Mouse (Mus musculus) testis, adult 2 months (tissue): ENCODE measurements around the gene Trio. TPM values are rescaled to one million over a fixed set of nuclear protein-coding genes. Genes with fewer than 3 reads are reported as not detected.

Experiments used
- H3K27ac ChIP-seq: fragments of 200-500 bp; 2 replicates; pipeline ENCODE4 v1.5.1; 2012; ENCODE audit warnings: low read depth, low read length; ENCODE audit not compliant: control insufficient read depth, insufficient read depth
- H3K27me3 ChIP-seq: fragments of 200-500 bp; 2 replicates; pipeline ENCODE4 v1.6.1; 2012; ENCODE audit warnings: mild to moderate bottlenecking, low read length, moderate library complexity; ENCODE audit not compliant: control insufficient read depth, insufficient read depth
- H3K36me3 ChIP-seq: fragments of 200-500 bp; 2 replicates; pipeline ENCODE4 v1.6.1; 2012; ENCODE audit warnings: mild to moderate bottlenecking, low read length; ENCODE audit not compliant: control insufficient read depth, insufficient read depth
- H3K4me1 ChIP-seq: fragments of 200-500 bp; 2 replicates; pipeline ENCODE4 v1.6.1; 2012; ENCODE audit warnings: low read length; ENCODE audit not compliant: control insufficient read depth, insufficient read depth
- H3K4me3 ChIP-seq: fragments of 200-500 bp; 2 replicates; pipeline ENCODE4 v1.5.1; 2012; ENCODE audit warnings: low read depth, mild to moderate bottlenecking, low read length, moderate library complexity, mixed read lengths; ENCODE audit not compliant: control insufficient read depth
- CTCF ChIP-seq: fragments of 200-500 bp; IDR thresholded peaks from 2 replicates; pipeline ENCODE4 v1.5.1; 2012; ENCODE audit warnings: low read depth, mild to moderate bottlenecking, inconsistent platforms, low read length, moderate library complexity; ENCODE audit not compliant: control insufficient read depth, insufficient read depth, insufficient replicate concordance
- POLR2A ChIP-seq: fragments of 200-500 bp; IDR thresholded peaks from 2 replicates; pipeline ENCODE4 v1.6.1; 2012; ENCODE audit warnings: low read depth, mild to moderate bottlenecking, inconsistent platforms, low read length, moderate library complexity; ENCODE audit not compliant: control insufficient read depth
- polyA plus RNA-seq: library from polyadenylated mRNA; depleted of rRNA; stranded (reverse); fragments of >200 nt; gene quantifications from 2 replicates; pipeline ENCODE4 v1.2.3, GENCODE M21; 2012

Gene Trio
- polyA plus RNA-seq, 1 experiment, result 18.8 TPM

- Histone ChIP-seq H3K36me3 (no peaks in the 10 kb centered on the region), H3K4me1 (0 out of 2 replicates have a peak, but pooled peaks cover 2% of the 10 kb centered on the region), H3K4me3 (no peak overlapping the region), H3K27ac (peak overlapping the region; percentile 84), H3K27me3 (no peaks in the 10 kb centered on the region)
- TF ChIP-seq POLR2A (no peak), CTCF (no peak)
These were observed 242.6 kb downstream of the Trio start for GRCm38 (mm10) chr15:27783092-27783491.

- no peak for TF ChIP-seq CTCF
- TF ChIP-seq POLR2A, result no peak
- no peaks in the 10 kb centered on the region for H3K36me3 ChIP-seq
- H3K4me1 ChIP-seq, result peaks cover 2% of the 10 kb centered on the region; the same call in 1 of the 2 replicates
- 0 out of 2 replicates have a peak overlapping the region, but pooled peaks have one; percentile 30 for H3K27ac ChIP-seq
- no peak overlapping the region for H3K4me3 ChIP-seq
- H3K27me3 ChIP-seq, result no peaks in the 10 kb centered on the region
These were observed 243.1 kb downstream of the Trio start for GRCm38 (mm10) chr15:27782383-27783036.

GRCm38 (mm10) chr15:27779827-27780226 lies 245.8 kb downstream of the Trio start:
- Histone ChIP-seq H3K4me1 (peaks cover 4% of the 10 kb centered on the region; the same call in 1 of the 2 replicates), H3K27ac (no peak overlapping the region), H3K27me3 (no peaks in the 10 kb centered on the region), H3K36me3 (no peaks in the 10 kb centered on the region), H3K4me3 (no peak overlapping the region)
- TF ChIP-seq CTCF (no peak), POLR2A (no peak)

- Histone ChIP-seq H3K4me1 (peaks cover 4% of the 10 kb centered on the region; the same call in 1 of the 2 replicates), H3K36me3 (no peaks in the 10 kb centered on the region), H3K27me3 (no peaks in the 10 kb centered on the region), H3K27ac (no peak overlapping the region), H3K4me3 (no peak overlapping the region)
- TF ChIP-seq CTCF (no peak), POLR2A (no peak)
These were observed 246.2 kb downstream of the Trio start for GRCm38 (mm10) chr15:27779398-27779797.

- no peak overlapping the region for H3K27ac ChIP-seq
These were observed 247.4 kb downstream of the Trio start for GRCm38 (mm10) chr15:27778256-27778655.

GRCm38 (mm10) chr15:27777455-27778190 lies 248.0 kb downstream of the Trio start:
- Histone ChIP-seq H3K36me3 (no peaks in the 10 kb centered on the region), H3K4me3 (no peak overlapping the region), H3K4me1 (peaks cover 2% of the 10 kb centered on the region), H3K27me3 (no peaks in the 10 kb centered on the region), H3K27ac (no peak overlapping the region)
- no peak for TF ChIP-seq POLR2A
- no peak for TF ChIP-seq CTCF

More at GRCm38 (mm10) chr15:27778256-27778655, 247.4 kb downstream of the Trio start:
- Histone ChIP-seq H3K4me1 (peaks cover 2% of the 10 kb centered on the region), H3K36me3 (no peaks in the 10 kb centered on the region), H3K4me3 (no peak overlapping the region), H3K27me3 (no peaks in the 10 kb centered on the region)
- no peak for TF ChIP-seq POLR2A
- TF ChIP-seq CTCF, result no peak

- H3K27ac ChIP-seq, result no peak overlapping the region
- H3K36me3 ChIP-seq, result no peaks in the 10 kb centered on the region
- H3K27me3 ChIP-seq, result no peaks in the 10 kb centered on the region
- H3K4me1 ChIP-seq, result peaks cover 3% of the 10 kb centered on the region
- H3K4me3 ChIP-seq, result no peak overlapping the region
- TF ChIP-seq POLR2A (no peak), CTCF (no peak)
These were observed 251.2 kb downstream of the Trio start for GRCm38 (mm10) chr15:27774481-27774880.
